Mouse (Mus musculus): Measurements from ENCODE around the gene Prrg2. TPM values are rescaled to one million over a fixed set of nuclear protein-coding genes. Genes with fewer than 3 reads are reported as not detected.

Gene Prrg2
- total and polyA plus RNA-seq, 2 experiments from 2014 or later, result 7.7 to 13.7 TPM

GRCm38 (mm10) chr7:45058607-45059571, 3.6 kb downstream of the Prrg2 start:
- peaks cover 18% of the 10 kb centered on the region; the same call in 1 of the 2 replicates for H3K4me1 ChIP-seq (ENCODE audit: insufficient read depth, low read length)
- DNase-seq (ENCODE audit: low spot score) (peak; percentile 70), ATAC-seq (ENCODE audit: low FRiP score) (peak; percentile 54)
- 72% methylated on average over 10 of the region's 10 CpGs for WGBS
- no peaks in the 10 kb centered on the region for H3K27me3 ChIP-seq (ENCODE audit: insufficient read depth, low read length)
- no peaks in the 10 kb centered on the region for H3K9me3 ChIP-seq (ENCODE audit: low read length)
- peak overlapping the region; percentile 33; the same call in 1 of the 2 replicates for H3K9ac ChIP-seq (replicated peaks; ENCODE audit: low read length, poor library complexity, severe bottlenecking)
- peak overlapping the region; percentile 87 for H3K27ac ChIP-seq (ENCODE audit: low read depth, low read length)
- H3K4me3 ChIP-seq (ENCODE audit: low read depth, low read length), result no peak overlapping the region
- H3K36me3 ChIP-seq (ENCODE audit: insufficient read depth, low read length), result no peaks in the 10 kb centered on the region
- TF ChIP-seq CTCF (IDR thresholded peaks at IDR 0.05), result no peak
- 0 out of 2 replicates have a peak overlapping the region, but pooled peaks have one; percentile 6 for H3K4me2 ChIP-seq (ENCODE audit: low read depth, low read length, poor library complexity, severe bottlenecking)

GRCm38 (mm10) chr7:45056972-45057348, 5.5 kb downstream of the Prrg2 start:
- TF ChIP-seq CTCF (IDR thresholded peaks at IDR 0.05), result no peak
- no peak overlapping the region for H3K9ac ChIP-seq (replicated peaks; ENCODE audit: low read length, poor library complexity, severe bottlenecking)
- H3K4me2 ChIP-seq (ENCODE audit: low read depth, low read length, poor library complexity, severe bottlenecking), result no peak overlapping the region
- peaks cover 18% of the 10 kb centered on the region; the same call in 1 of the 2 replicates for H3K4me1 ChIP-seq (ENCODE audit: insufficient read depth, low read length)
- H3K27ac ChIP-seq (ENCODE audit: low read depth, low read length), result no peak overlapping the region
- DNase-seq (ENCODE audit: low spot score) (no peak), ATAC-seq (ENCODE audit: low FRiP score) (no peak)
- H3K4me3 ChIP-seq (ENCODE audit: low read depth, low read length), result no peak overlapping the region
- H3K27me3 ChIP-seq (ENCODE audit: insufficient read depth, low read length), result no peaks in the 10 kb centered on the region
- H3K9me3 ChIP-seq (ENCODE audit: low read length), result no peaks in the 10 kb centered on the region
- no peaks in the 10 kb centered on the region for H3K36me3 ChIP-seq (ENCODE audit: insufficient read depth, low read length)

GRCm38 (mm10) chr7:45056329-45056971, 6.0 kb downstream of the Prrg2 start:
- WGBS, result 62% methylated on average over 14 of the region's 14 CpGs
- H3K36me3 ChIP-seq (ENCODE audit: insufficient read depth, low read length), result no peaks in the 10 kb centered on the region
- no peak overlapping the region for H3K4me3 ChIP-seq (ENCODE audit: low read depth, low read length)
- no peak overlapping the region for H3K27ac ChIP-seq (ENCODE audit: low read depth, low read length)
- ATAC-seq (ENCODE audit: low FRiP score) (no peak), DNase-seq (ENCODE audit: low spot score) (no peak)
- no peak for TF ChIP-seq CTCF (IDR thresholded peaks at IDR 0.05)
- H3K27me3 ChIP-seq (ENCODE audit: insufficient read depth, low read length), result no peaks in the 10 kb centered on the region
- H3K9me3 ChIP-seq (ENCODE audit: low read length), result no peaks in the 10 kb centered on the region
- no peak overlapping the region for H3K4me2 ChIP-seq (ENCODE audit: low read depth, low read length, poor library complexity, severe bottlenecking)
- peaks cover 14% of the 10 kb centered on the region; the same call in 1 of the 2 replicates for H3K4me1 ChIP-seq (ENCODE audit: insufficient read depth, low read length)
- no peak overlapping the region for H3K9ac ChIP-seq (replicated peaks; ENCODE audit: low read length, poor library complexity, severe bottlenecking)

GRCm38 (mm10) chr7:45053931-45054510, 8.5 kb downstream of the Prrg2 start:
- Histone ChIP-seq H3K36me3 (ENCODE audit: insufficient read depth, low read length) (peaks cover 12% of the 10 kb centered on the region), H3K4me1 (ENCODE audit: insufficient read depth, low read length) (peaks cover 8% of the 10 kb centered on the region; the same call in 1 of the 2 replicates), H3K27me3 (ENCODE audit: insufficient read depth, low read length) (no peaks in the 10 kb centered on the region), H3K9me3 (ENCODE audit: low read length) (no peaks in the 10 kb centered on the region), H3K4me2 (ENCODE audit: low read depth, low read length, poor library complexity, severe bottlenecking) (peak overlapping the region; percentile 93), H3K9ac (replicated peaks; ENCODE audit: low read length, poor library complexity, severe bottlenecking) (peak overlapping the region; percentile 96), H3K27ac (ENCODE audit: low read depth, low read length) (peak overlapping the region; percentile 99), H3K4me3 (ENCODE audit: low read depth, low read length) (peak overlapping the region; percentile 81)
- TF ChIP-seq CTCF (IDR thresholded peaks at IDR 0.05), result no peak
- DNase-seq (ENCODE audit: low spot score), result peak; percentile 97
- ATAC-seq (ENCODE audit: low FRiP score), result peak; percentile 85
- 0% methylated on average over 32 of the region's 33 CpGs for whole genome bisulfite sequencing

GRCm38 (mm10) chr7:45053117-45053930, 9.2 kb downstream of the Prrg2 start:
- peak overlapping the region; percentile 96 for H3K9ac ChIP-seq (replicated peaks; ENCODE audit: low read length, poor library complexity, severe bottlenecking)
- peaks cover 19% of the 10 kb centered on the region for H3K36me3 ChIP-seq (ENCODE audit: insufficient read depth, low read length)
- peak overlapping the region; percentile 93 for H3K4me2 ChIP-seq (ENCODE audit: low read depth, low read length, poor library complexity, severe bottlenecking)
- H3K27me3 ChIP-seq (ENCODE audit: insufficient read depth, low read length), result no peaks in the 10 kb centered on the region
- WGBS, result 2% methylated on average over 26 of the region's 59 CpGs
- peak; percentile 85 for DNase-seq (ENCODE audit: low spot score)
- H3K4me1 ChIP-seq (ENCODE audit: insufficient read depth, low read length), result peaks cover 4% of the 10 kb centered on the region; the same call in 1 of the 2 replicates
- peak overlapping the region; percentile 81 for H3K4me3 ChIP-seq (ENCODE audit: low read depth, low read length)
- no peaks in the 10 kb centered on the region for H3K9me3 ChIP-seq (ENCODE audit: low read length)
- no peak for TF ChIP-seq CTCF (IDR thresholded peaks at IDR 0.05)
- peak; percentile 45 for ATAC-seq (ENCODE audit: low FRiP score)
- H3K27ac ChIP-seq (ENCODE audit: low read depth, low read length), result peak overlapping the region; percentile 99

Data from midbrain, postnatal 0 days (tissue).